Mouse (Mus musculus) adrenal gland, postnatal 14 days (tissue): Measurements from ENCODE around the gene Ndc80. TPM values are rescaled to one million over a fixed set of nuclear protein-coding genes. Genes with fewer than 3 reads are reported as not detected.
"Not testable (repeated sequence)": the region's sequence is repeated elsewhere in the genome, so short reads cannot be mapped to it uniquely, and the experiment has no call there.

ENCODE experiments used
- DNase-seq: peaks from one replicate; pipeline ENCODE4 v3.0.0; 2021; ENCODE audit warnings: mixed read lengths
- total RNA-seq: library from RNA; stranded (reverse); gene quantifications from 2 replicates; pipeline ENCODE4 v1.2.3, GENCODE M21; 2021

The Ndc80 gene
- total RNA-seq, 1 experiment from 2014 or later = 9.2 TPM

DNA sequence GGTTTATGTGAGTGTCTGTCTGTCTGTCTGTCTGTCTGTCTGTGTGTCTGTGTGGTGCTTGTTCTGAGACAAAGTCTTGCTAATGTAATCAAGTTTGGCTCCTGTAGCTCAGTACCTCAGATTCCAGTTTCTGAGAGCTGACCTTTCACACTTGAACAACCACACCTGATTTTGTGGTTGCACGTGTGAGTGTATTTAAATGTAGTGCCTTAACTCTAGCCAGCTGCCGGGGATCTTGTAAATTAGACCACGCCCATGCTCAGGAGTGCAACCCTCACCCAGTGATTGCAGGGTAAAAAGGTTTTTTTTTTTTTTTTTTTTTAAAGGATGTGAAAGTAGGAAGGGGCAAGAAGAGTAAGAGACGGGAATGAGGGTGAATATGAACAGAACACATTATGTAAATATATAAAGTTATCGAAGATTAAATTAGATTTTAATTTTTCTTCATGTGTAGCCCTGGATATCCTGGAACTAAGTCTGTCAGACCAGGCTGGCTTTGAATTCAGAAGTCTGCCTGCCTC is 47.2 kb downstream of the Ndc80 start:
- DNase-seq = no peak

DNA sequence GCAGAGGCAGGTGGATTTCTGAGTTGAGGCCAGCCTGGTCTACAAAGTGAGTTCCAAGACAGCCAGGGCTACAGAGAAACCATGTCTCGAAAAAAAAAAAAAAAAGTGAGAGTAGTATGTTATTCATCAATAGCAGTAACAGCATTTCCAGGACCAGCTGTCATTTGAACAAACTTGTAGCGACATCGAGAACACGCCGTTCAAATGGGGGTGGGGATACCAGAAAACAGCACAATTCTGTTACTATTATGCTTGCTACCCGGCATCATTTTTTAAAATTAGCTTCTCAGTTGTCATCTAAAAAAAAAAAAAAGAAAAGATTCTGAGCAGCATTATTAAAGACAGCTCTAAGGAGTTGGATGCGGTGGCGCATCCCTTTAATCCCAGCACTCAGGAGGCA is 49.2 kb downstream of the Ndc80 start:
- no peak for DNase-seq

DNA sequence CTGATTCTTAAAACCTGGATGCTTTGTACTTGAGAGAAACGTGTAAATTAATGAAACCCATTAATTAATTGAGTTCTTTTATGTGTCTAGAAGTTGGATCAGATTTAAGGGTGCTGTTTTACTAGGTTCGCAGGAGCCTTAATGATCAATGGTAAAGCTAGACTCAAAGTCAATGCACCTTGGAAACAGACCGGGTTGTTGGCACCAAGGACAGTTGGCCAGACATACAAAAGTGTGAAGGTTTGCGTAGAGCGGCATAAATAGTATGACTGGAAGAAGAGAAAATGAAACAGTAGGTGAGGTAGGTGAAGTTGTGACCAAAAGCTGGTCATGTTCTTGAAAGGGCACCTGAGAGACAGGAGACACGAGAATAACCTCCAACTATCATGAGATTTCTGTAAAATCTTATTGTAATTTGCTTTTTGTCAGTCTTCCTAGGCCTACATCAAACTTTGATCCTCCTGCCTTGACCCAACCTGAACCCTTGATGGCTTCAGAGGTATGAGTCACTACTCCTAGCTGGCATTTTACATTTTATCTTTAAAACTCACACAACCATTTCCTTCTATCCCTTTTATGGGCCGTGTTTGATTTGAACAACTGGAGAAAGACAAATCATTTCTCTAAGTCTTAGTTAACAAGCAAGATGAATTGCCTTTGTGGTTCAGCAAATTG is 50.2 kb downstream of the Ndc80 start:
- DNase-seq = peak; percentile 19

DNA sequence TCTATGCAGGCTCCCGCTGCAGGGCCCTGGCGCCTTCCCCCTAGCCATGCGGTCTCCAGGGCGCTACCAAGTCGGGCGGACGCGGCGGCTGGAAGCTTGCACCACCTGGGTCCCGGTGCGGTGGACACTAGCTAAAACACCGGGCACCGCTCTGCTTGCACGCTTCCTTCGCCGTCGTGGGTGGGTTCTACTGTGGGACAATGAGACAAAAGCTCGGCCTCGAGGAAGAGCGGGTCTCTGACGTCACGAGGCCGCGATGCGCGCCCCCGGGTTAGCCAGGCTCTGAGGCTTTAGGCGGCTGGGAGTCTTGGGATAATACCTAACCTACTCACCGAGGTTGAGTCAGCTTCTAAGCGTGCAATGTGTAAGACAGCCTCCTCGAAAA is 51.0 kb downstream of the Ndc80 start:
- DNase-seq = peak; percentile 77

DNA sequence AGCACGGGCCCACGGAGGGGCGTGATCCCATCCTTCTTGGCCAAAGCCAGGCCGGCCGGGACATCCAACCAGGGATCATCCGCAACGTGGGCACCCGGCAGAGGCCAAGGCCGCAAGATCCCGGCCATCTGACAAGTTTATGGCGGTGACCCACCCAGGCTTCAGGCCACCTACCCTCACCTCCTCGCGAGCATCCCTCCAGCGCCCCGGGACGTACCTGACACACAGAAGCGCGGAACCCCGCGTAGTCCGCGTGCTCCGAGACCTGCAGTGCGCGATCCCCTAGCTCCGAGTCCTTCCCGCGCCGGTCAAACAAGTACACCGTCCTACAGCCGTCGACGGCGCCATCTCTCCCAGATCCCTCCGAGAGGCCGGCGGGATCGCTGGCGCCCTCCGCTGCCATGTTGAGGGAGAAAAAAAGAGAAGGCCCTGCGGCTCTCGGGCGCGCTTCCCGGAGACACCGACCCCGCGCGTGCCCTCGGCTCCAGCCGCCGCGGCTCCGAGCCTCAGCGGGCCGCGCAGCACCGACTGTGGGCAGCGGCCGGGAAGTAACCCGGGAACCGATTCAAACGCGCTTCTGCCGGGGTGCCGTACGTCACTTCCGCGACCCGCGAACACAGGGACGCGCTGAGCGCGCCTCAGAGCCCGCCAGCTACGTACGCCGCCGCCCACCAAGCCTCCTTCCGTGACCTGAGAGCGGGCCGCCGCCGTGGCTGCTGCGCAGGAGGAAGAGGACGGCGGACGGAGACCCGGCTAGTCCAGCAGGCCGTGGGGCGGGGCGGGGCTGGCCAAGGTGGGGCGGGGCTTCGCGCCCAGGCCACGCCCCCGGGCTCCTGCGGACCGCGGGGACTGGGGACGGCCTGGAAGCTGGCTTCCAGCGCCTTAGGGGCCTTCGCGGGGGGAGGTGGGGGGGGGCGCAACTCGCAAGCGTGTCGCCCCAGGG is 51.6 kb downstream of the Ndc80 start, which contains the start of gene Smchd1:
Gene Smchd1 (minus strand): TSS at position 582 of the 943 bp plus-strand sequence.
- peak; percentile 96 for DNase-seq

DNA sequence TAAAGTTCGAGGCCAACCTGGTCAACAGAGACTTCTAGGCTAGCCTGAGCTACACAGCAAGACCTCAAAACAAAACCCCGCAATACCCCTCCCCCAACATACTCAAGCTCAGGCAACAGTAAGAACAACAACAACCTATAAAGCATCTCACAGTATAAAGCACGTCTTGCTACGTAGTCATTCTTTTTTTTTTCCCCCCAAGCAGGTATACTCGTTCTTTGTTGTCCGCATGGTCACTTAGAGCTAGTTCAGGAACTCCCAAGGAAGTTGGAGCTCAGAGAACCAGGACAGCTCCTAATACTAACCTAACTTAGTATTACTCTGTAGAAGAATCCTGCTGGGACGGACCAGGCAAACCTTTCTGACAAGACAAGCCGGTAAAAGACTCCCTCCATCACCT is 52.5 kb downstream of the Ndc80 start:
- no peak for DNase-seq

DNA sequence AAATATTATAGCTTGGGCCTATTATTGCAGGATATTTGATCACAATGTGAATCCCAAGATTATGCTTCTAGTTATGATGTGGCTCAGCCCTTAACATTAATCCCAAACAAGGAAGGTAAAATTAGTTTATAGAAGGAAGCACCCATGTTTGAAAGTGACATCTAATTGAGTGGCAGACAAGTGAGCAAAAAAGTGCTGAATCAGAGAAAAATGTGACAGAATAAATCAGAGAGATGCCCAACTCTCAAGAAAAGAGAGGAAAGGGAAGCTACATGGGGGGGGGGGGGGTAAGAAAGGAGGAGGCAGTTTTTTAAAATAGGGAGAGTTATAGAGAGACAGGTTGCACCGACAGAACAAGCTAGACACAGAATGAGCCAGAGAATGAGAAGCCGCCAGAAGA is 55.4 kb downstream of the Ndc80 start:
- no peak for DNase-seq

DNA sequence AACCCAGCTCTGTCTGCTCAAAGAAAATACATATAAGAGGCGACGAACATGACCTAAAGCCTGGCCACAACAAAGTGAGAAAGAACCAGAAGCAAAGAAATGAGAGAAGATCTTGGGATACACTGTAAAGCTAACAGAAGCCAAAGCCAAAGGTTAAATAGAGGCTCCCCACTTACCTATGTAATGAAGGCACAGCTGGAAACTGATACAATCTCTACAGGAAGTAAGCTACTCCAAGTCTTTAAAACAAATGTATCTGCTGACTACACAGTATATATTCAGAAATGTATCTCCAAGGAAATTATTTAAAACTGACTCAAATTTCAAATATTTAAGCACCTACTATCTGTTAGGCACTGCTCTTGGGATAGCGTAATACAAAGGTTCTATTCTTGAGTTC is 66.3 kb downstream of the Ndc80 start:
- DNase-seq = no peak

DNA sequence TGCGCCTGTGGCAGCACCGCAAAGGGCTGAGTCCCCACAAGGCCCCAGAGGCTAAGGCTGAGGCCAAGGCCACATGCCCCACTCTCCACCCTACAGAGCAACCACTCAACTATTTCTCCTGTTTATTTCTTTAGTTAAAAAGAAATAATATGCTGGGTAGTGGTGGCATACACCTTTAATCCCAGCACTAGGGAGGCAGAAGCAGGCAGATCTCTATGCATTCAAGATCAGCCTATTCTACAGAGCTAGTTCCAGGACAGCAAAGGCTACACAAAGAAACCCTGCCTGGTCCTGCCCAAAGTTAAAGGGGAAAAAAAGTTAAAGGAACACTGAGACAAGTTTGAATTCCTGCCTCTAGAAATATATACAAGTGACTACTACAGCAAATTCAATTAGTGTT is 66.8 kb downstream of the Ndc80 start, which contains the start of gene Gm4707:
Gene Gm4707 (minus strand): TSS at position 101 of the 400 bp plus-strand sequence.
- no peak for DNase-seq

DNA sequence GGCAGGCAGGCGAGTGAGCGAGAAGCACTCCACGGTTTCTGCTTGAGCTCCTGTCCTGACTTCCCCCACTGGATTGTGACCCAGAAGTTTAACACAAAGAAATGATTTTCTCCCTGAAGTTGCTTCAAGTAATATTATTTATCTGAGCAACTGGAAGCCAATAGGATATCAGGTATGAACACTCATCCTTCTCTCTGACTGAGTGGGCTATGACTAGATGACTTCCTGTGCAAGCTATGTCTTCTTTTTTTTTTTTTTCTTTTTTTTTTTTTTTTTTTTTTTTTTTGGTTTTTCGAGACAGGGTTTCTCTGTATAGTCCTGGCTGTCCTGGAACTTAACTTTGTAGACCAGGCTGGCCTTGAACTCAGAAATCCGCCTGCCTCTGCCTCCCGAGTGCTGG is 69.3 kb downstream of the Ndc80 start:
- not testable (repeated sequence) for DNase-seq

Other genes starting within 250 kb of the Ndc80 start
- gene Emilin2, start 214.9 kb downstream of the Ndc80 start, total RNA-seq = 9.2 and 9.4 TPM in 2 replicates
- 2.8 and 3.1 TPM in 2 replicates for gene Gm4707, start 66.9 kb downstream of the Ndc80 start, total RNA-seq
- 42.5 and 44.5 TPM in 2 replicates for gene Smchd1, start 51.5 kb downstream of the Ndc80 start, total RNA-seq
- 0.59 and 1.1 TPM in 2 replicates for gene Spdya, start 25.2 kb upstream of the Ndc80 start, total RNA-seq
- 63.9 and 75.8 TPM in 2 replicates for gene Wdr43, start 89.0 kb upstream of the Ndc80 start, total RNA-seq
- not detected in 2 replicates for gene Togaram2, start 146.4 kb upstream of the Ndc80 start, total RNA-seq
- not detected in 2 replicates for gene Pcare, start 226.0 kb upstream of the Ndc80 start, total RNA-seq
- 13.0 and 15.8 TPM in 2 replicates for gene Clip4, start 241.6 kb upstream of the Ndc80 start, total RNA-seq